Mouse (Mus musculus): ENCODE results near the gene Rabac1. TPM values are rescaled to one million over a fixed set of nuclear protein-coding genes. Genes with fewer than 3 reads are reported as not detected.

Gene Rabac1
- total RNA-seq, 2 experiments from 2014 or later = 11.0 to 35.0 TPM

- ATAC-seq (replicated peaks; ENCODE audit: low FRiP score, poor library complexity, severe bottlenecking) = no peak
Observed at GRCm38 (mm10) chr7:24944257-24944950, 28.1 kb downstream of the Rabac1 start, which contains the start of gene Gm4881. Gene Gm4881, minus strand, starts transcription at chr7:24944494.

GRCm38 (mm10) chr7:24943641-24944040 lies 28.9 kb downstream of the Rabac1 start:
- ATAC-seq (replicated peaks; ENCODE audit: low FRiP score, poor library complexity, severe bottlenecking) = no peak

- no peak for ATAC-seq (replicated peaks; ENCODE audit: low FRiP score, poor library complexity, severe bottlenecking)
Observed at GRCm38 (mm10) chr7:24931651-24932050, 40.9 kb downstream of the Rabac1 start.

GRCm38 (mm10) chr7:24930475-24930874 lies 42.1 kb downstream of the Rabac1 start:
- no peak for ATAC-seq (replicated peaks; ENCODE audit: low FRiP score, poor library complexity, severe bottlenecking)

Other genes with a start within 250 kb of the Rabac1 start
- not detected in 2 replicates for gene Gm4763, start 245.8 kb downstream of the Rabac1 start, total RNA-seq (2015; ENCODE audit: low replicate concordance)
- gene Gm4763, start 245.8 kb downstream of the Rabac1 start, total RNA-seq (2017; ENCODE audit: low replicate concordance) = not detected in 2 replicates
- 66.3 and 90.3 TPM in 2 replicates for gene Cd177, start 212.4 kb downstream of the Rabac1 start, total RNA-seq (2015; ENCODE audit: low replicate concordance)
- gene Cd177, start 212.4 kb downstream of the Rabac1 start, total RNA-seq (2017; ENCODE audit: low replicate concordance) = 93.1 and 113 TPM in 2 replicates
- gene Ceacam10, start 195.5 kb downstream of the Rabac1 start, total RNA-seq (2015; ENCODE audit: low replicate concordance) = 5.4 and 9.2 TPM in 2 replicates
- 3.9 and 9.7 TPM in 2 replicates for gene Ceacam10, start 195.5 kb downstream of the Rabac1 start, total RNA-seq (2017; ENCODE audit: low replicate concordance)
- gene Gm9844, start 110.5 kb downstream of the Rabac1 start, total RNA-seq (2015; ENCODE audit: low replicate concordance) = not detected in 2 replicates
- 1.4 TPM in 1 of 2 replicates, not detected in the other for gene Gm9844, start 110.5 kb downstream of the Rabac1 start, total RNA-seq (2017; ENCODE audit: low replicate concordance)
- gene Lypd4, start 102.8 kb downstream of the Rabac1 start, total RNA-seq (2015; ENCODE audit: low replicate concordance) = not detected in 2 replicates
- gene Lypd4, start 102.8 kb downstream of the Rabac1 start, total RNA-seq (2017; ENCODE audit: low replicate concordance) = not detected in 2 replicates
- gene Dmrtc2, start 102.7 kb downstream of the Rabac1 start, total RNA-seq (2015; ENCODE audit: low replicate concordance) = not detected in 2 replicates
- gene Dmrtc2, start 102.7 kb downstream of the Rabac1 start, total RNA-seq (2017; ENCODE audit: low replicate concordance) = not detected in 2 replicates
- gene Rps19, start 88.4 kb downstream of the Rabac1 start, total RNA-seq (2015; ENCODE audit: low replicate concordance) = 474 and 634 TPM in 2 replicates
- 204 and 237 TPM in 2 replicates for gene Rps19, start 88.4 kb downstream of the Rabac1 start, total RNA-seq (2017; ENCODE audit: low replicate concordance)
- 0.84 and 0.96 TPM in 2 replicates for gene Cd79a, start 75.4 kb downstream of the Rabac1 start, total RNA-seq (2015; ENCODE audit: low replicate concordance)
- 0.43 TPM in 1 of 2 replicates, not detected in the other for gene Cd79a, start 75.4 kb downstream of the Rabac1 start, total RNA-seq (2017; ENCODE audit: low replicate concordance)
- 39.7 and 42.3 TPM in 2 replicates for gene Arhgef1, start 69.8 kb downstream of the Rabac1 start, total RNA-seq (2015; ENCODE audit: low replicate concordance)
- 25.0 and 31.2 TPM in 2 replicates for gene Arhgef1, start 69.8 kb downstream of the Rabac1 start, total RNA-seq (2017; ENCODE audit: low replicate concordance)
- not detected in 2 replicates for gene Gm4881, start 28.3 kb downstream of the Rabac1 start, total RNA-seq (2015; ENCODE audit: low replicate concordance)
- not detected in 2 replicates for gene Gm4881, start 28.3 kb downstream of the Rabac1 start, total RNA-seq (2017; ENCODE audit: low replicate concordance)
- gene Atp1a3, start 33.2 kb upstream of the Rabac1 start, total RNA-seq (2015; ENCODE audit: low replicate concordance) = 11.5 and 14.6 TPM in 2 replicates
- 3.8 and 4.9 TPM in 2 replicates for gene Atp1a3, start 33.2 kb upstream of the Rabac1 start, total RNA-seq (2017; ENCODE audit: low replicate concordance)
- 4.0 and 8.1 TPM in 2 replicates for gene Grik5, start 99.6 kb upstream of the Rabac1 start, total RNA-seq (2015; ENCODE audit: low replicate concordance)
- 6.6 and 14.4 TPM in 2 replicates for gene Grik5, start 99.6 kb upstream of the Rabac1 start, total RNA-seq (2017; ENCODE audit: low replicate concordance)
- gene Zfp574, start 99.8 kb upstream of the Rabac1 start, total RNA-seq (2015; ENCODE audit: low replicate concordance) = 1.9 and 2.7 TPM in 2 replicates
- gene Zfp574, start 99.8 kb upstream of the Rabac1 start, total RNA-seq (2017; ENCODE audit: low replicate concordance) = 2.0 and 2.1 TPM in 2 replicates
- 3.1 and 4.8 TPM in 2 replicates for gene Pou2f2, start 207.0 kb upstream of the Rabac1 start, total RNA-seq (2015; ENCODE audit: low replicate concordance)
- gene Pou2f2, start 207.0 kb upstream of the Rabac1 start, total RNA-seq (2017; ENCODE audit: low replicate concordance) = 0.56 and 1.2 TPM in 2 replicates
- 53.8 and 59.1 TPM in 2 replicates for gene Dedd2, start 247.9 kb upstream of the Rabac1 start, total RNA-seq (2015; ENCODE audit: low replicate concordance)
- 164 and 194 TPM in 2 replicates for gene Dedd2, start 247.9 kb upstream of the Rabac1 start, total RNA-seq (2017; ENCODE audit: low replicate concordance)
- 25.4 and 27.4 TPM in 2 replicates for gene Zfp526, start 248.7 kb upstream of the Rabac1 start, total RNA-seq (2015; ENCODE audit: low replicate concordance)
- gene Zfp526, start 248.7 kb upstream of the Rabac1 start, total RNA-seq (2017; ENCODE audit: low replicate concordance) = 33.7 and 37.7 TPM in 2 replicates